Mouse (Mus musculus) neural tube, embryonic 14.5 days (tissue): ENCODE measurements at regions not wholly inside any gene's neighbourhood (a gene's known extent, or its start where the extent isn't known, plus 50 kb on each side); places are given as distances from the start of the nearest gene placed in this dataset.

Source experiments
- ATAC-seq: fragments of 200-750 bp; cut with Nextera tagmentation; 2 replicates; pipeline ENCODE4 v1.8.0; 2017; ENCODE audit warnings: low read depth, mild to moderate bottlenecking, moderate TSS enrichment, moderate library complexity
- H3K27ac ChIP-seq: fragments of 300-500 bp; sonication (generic); 2 replicates; pipeline ENCODE4 v1.5.1; 2014; ENCODE audit warnings: low read depth, mild to moderate bottlenecking, control low read depth, low read length, moderate library complexity, mixed read lengths
- H3K27me3 ChIP-seq: fragments of 300-500 bp; sonication (generic); 2 replicates; pipeline ENCODE4 v1.6.1; 2014; ENCODE audit warnings: low read length; ENCODE audit not compliant: control insufficient read depth, insufficient read depth
- H3K36me3 ChIP-seq: fragments of 300-500 bp; sonication (generic); 2 replicates; pipeline ENCODE4 v1.6.1; 2014; ENCODE audit warnings: low read length, mixed read lengths; ENCODE audit not compliant: control insufficient read depth, insufficient read depth
- H3K4me1 ChIP-seq: fragments of 300-500 bp; sonication (generic); 2 replicates; pipeline ENCODE4 v1.6.1; 2014; ENCODE audit warnings: low read length; ENCODE audit not compliant: control insufficient read depth, insufficient read depth
- H3K4me2 ChIP-seq: fragments of 300-500 bp; sonication (generic); 2 replicates; pipeline ENCODE4 v1.6.1; 2014; ENCODE audit warnings: mild to moderate bottlenecking, low read depth, low read length, control low read depth
- H3K4me3 ChIP-seq: fragments of 300-500 bp; sonication (generic); 2 replicates; pipeline ENCODE4 v1.5.1; 2014; ENCODE audit warnings: low read depth, low read length, control low read depth, mixed read lengths
- H3K9ac ChIP-seq: fragments of 300-500 bp; sonication (generic); replicated peaks from 2 replicates; pipeline ENCODE4 v1.6.1; 2014; ENCODE audit warnings: low read depth, mild to moderate bottlenecking, control low read depth, low read length, mixed read lengths
- H3K9me3 ChIP-seq: fragments of 300-500 bp; sonication (generic); 2 replicates; pipeline ENCODE4 v1.6.1; 2016; ENCODE audit warnings: low read length; ENCODE audit not compliant: control insufficient read depth
- WGBS: fragments of 180-500 bp; shearing (Covaris S2); extraction: QIAGEN DNeasy Blood & Tissue Kit; methylation state at CpG from one replicate; pipeline ENCODE4 v1.1.7; 2014; 5-methylcytosine and 5-hydroxymethylcytosine counted together

DNA sequence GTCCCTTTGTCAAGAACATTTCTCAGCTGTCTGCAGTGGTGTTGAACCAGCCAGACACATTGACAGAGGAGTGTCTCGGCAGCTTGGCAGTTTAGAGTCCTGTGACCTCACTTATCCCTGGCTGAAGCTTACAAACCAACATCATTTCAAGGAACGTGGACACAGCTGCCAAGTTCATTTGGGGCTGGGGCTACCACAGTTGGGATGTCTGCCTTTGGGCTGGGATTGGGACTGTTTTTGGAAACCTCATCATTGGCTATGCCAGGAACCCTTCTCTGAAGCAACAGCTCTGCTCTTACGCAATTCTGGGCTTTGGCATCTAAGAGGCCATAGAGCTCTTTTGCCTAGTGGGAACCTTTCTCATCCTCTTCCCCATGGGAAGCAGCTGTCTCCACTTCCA is 200.4 kb downstream of the Gm15262 start:
- no peak overlapping the region for H3K27ac ChIP-seq
- no peaks in the 10 kb centered on the region for H3K36me3 ChIP-seq
- ATAC-seq, result no peak
- H3K27me3 ChIP-seq, result no peaks in the 10 kb centered on the region
- no peaks in the 10 kb centered on the region for H3K4me1 ChIP-seq
- H3K9ac ChIP-seq, result no peak overlapping the region
- H3K4me2 ChIP-seq, result no peak overlapping the region
- 83% methylated on average over 3 of the region's 3 CpGs for whole genome bisulfite sequencing
- no peak overlapping the region for H3K4me3 ChIP-seq
- H3K9me3 ChIP-seq, result no peaks in the 10 kb centered on the region

DNA sequence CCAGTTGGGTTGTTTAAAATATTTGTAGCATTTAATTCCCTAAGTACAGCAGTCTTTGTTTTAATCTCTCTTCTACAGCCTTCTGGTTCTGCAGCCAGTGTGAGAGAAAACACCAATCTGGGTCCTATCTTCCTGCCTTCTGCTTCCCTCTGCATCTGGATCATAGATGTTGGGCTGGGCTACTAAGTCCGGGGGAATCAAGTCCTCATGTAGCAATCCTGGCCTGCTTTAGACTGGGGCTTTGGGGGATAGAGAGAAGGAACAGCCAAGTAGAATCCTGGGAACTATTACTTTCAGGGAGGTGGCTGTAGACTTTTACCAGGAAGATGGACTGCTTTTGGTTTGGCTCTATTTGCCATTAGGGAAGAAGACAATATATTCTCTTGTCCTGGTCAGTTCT is 205.5 kb upstream of the Rai2 start:
- 77% methylated on average over 1 of the region's 1 CpGs for WGBS
- Histone ChIP-seq H3K4me2 (no peak overlapping the region), H3K4me3 (no peak overlapping the region), H3K9me3 (no peaks in the 10 kb centered on the region), H3K27ac (no peak overlapping the region), H3K36me3 (no peaks in the 10 kb centered on the region), H3K4me1 (no peaks in the 10 kb centered on the region), H3K9ac (no peak overlapping the region), H3K27me3 (no peaks in the 10 kb centered on the region)
- ATAC-seq, result no peak

DNA sequence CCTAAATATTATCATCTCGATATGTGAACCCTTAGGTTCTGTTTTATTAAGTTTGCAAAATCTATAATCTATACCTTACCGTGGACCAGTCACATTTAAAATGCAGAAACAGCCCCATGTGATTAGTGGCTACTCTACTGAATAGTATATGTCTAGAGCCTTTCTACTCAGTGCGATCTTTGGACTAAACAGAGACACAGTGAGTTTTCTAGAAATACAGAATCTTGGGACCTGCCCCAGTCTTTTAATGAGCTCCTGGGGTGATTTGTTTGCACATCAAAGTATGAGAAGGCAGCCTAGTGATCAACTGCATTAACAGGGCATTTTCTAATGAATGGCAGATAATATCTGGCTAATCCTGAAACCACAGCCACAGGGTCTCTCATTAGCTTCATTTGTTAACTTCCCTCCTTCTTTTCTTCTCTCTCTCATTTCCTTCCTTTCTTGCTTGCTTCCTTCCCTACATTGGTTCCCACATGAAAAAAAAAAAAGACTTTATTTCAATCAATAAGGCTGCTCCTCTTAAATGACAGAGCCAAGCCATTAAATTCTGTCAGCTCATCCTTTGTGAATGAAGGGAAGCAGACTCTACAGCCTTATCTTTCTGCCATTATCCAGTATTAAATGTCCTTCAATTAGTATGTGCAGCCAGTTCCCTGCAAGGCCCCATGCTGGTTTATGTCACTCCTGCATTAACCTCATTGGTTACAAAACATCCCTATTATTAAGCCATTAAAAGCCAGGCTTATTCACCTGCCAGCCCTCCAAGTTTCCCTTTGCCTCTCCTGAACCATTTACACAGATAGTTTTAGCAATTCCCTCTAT is 193.2 kb upstream of the Rai2 start:
- H3K9ac ChIP-seq, result no peak overlapping the region
- ATAC-seq, result peak; percentile 63
- no peaks in the 10 kb centered on the region for H3K36me3 ChIP-seq
- no peaks in the 10 kb centered on the region for H3K9me3 ChIP-seq
- H3K27ac ChIP-seq, result no peak overlapping the region
- 69% methylated on average over 3 of the region's 3 CpGs for WGBS
- H3K4me2 ChIP-seq, result no peak overlapping the region
- no peak overlapping the region for H3K4me3 ChIP-seq
- H3K27me3 ChIP-seq, result peaks cover 4% of the 10 kb centered on the region; the same call in 1 of the 2 replicates
- H3K4me1 ChIP-seq, result no peaks in the 10 kb centered on the region

DNA sequence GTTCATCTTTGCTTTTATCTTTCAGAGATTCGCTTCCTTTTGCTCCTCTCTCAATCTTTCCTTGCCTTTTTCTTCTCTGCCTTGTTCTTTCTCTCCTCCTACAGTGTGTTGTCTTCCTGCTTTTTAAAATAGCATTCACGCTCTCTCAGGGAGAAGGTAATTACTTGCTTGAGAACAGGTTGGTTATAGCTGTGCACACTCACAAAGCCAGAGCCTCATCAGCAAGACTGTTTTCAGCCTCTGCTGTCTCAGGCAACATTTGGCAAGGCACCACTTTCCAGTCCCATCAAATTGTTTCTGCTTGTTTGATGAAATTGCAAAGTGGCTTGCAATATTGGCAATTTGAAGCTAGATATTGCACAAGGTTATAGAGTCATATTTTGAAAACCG is 192.6 kb upstream of the Rai2 start:
- no peak overlapping the region for H3K27ac ChIP-seq
- ATAC-seq, result no peak
- 53% methylated on average over 3 of the region's 3 CpGs for WGBS

DNA sequence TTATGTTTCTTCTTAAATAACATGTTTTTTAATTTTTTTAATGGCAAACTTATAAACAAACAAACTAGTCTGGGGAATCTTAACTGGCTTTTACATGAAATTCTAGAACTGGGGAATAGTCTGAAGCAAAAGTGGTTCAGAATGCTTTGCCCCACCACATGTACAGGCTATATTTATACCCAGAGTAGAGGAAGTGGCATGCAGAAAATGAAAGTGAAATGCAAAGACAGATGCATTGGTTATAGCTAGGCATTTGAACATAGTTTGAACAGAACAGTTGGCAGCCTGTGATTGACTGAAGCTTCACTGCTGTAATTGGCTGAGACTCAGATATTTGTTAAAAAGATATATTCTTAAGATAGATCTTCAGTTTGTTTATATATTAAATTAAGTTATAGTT is 179.6 kb upstream of the Rai2 start:
- no peak for ATAC-seq
- no peak overlapping the region for H3K9ac ChIP-seq
- H3K4me2 ChIP-seq, result no peak overlapping the region
- H3K4me3 ChIP-seq, result no peak overlapping the region
- H3K4me1 ChIP-seq, result no peaks in the 10 kb centered on the region
- no peaks in the 10 kb centered on the region for H3K36me3 ChIP-seq
- no peak overlapping the region for H3K27ac ChIP-seq
- H3K27me3 ChIP-seq, result no peaks in the 10 kb centered on the region
- no peaks in the 10 kb centered on the region for H3K9me3 ChIP-seq

More for the DNA sequence above, 192.6 kb upstream of the Rai2 start:
- H3K4me2 ChIP-seq, result no peak overlapping the region
- no peaks in the 10 kb centered on the region for H3K4me1 ChIP-seq
- H3K4me3 ChIP-seq, result no peak overlapping the region
- peaks cover 4% of the 10 kb centered on the region; the same call in 1 of the 2 replicates for H3K27me3 ChIP-seq
- H3K36me3 ChIP-seq, result no peaks in the 10 kb centered on the region
- no peaks in the 10 kb centered on the region for H3K9me3 ChIP-seq
- no peak overlapping the region for H3K9ac ChIP-seq

DNA sequence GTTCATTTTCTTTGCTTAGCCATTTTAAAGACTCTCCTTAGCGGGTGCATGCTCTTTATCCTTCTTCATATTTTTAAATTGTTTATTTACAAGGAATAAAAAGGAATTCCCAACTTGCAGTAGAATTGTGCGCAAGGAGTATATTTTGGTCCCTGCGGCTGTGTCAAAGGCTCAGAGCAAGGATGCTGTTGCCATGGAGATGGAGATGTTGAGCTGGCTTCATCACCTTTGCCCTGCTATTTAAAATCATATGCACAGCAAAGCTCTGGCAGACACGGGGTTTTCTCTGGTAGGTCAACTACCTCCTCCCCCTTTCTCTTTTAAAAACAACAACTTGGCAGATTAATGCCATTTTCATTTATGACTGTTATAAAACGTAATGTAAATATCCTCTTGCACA is 160.0 kb upstream of the Rai2 start:
- peak; percentile 31; the same call in 1 of the 2 replicates for ATAC-seq
- WGBS, result 34% methylated on average over 5 of the region's 5 CpGs
- H3K9ac ChIP-seq, result no peak overlapping the region
- H3K36me3 ChIP-seq, result no peaks in the 10 kb centered on the region
- H3K9me3 ChIP-seq, result no peaks in the 10 kb centered on the region
- no peak overlapping the region for H3K4me2 ChIP-seq
- no peak overlapping the region for H3K4me3 ChIP-seq
- H3K4me1 ChIP-seq, result no peaks in the 10 kb centered on the region
- H3K27ac ChIP-seq, result no peak overlapping the region
- no peaks in the 10 kb centered on the region for H3K27me3 ChIP-seq

DNA sequence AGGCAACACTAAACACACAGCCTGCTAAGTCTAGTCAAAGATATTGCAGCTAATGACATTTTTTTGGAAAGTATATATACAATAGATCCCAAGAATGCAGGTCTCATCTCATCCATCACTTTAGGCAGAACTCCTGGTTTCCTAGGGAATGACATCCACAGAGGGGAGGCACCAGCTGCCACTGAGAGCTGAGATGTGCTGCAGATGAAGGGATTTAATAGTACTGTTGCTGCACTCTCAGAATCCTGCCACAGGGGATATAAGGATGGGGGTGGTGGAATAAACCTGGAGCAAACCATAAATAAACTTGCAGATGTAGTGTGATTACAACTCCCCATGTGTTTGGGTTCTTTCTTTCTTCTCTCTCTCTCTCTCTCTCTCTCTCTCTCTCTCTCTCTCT is 158.4 kb upstream of the Rai2 start:
- Histone ChIP-seq H3K27ac (no peak overlapping the region), H3K27me3 (no peaks in the 10 kb centered on the region), H3K9me3 (no peaks in the 10 kb centered on the region), H3K36me3 (no peaks in the 10 kb centered on the region), H3K9ac (no peak overlapping the region), H3K4me2 (no peak overlapping the region), H3K4me3 (no peak overlapping the region), H3K4me1 (no peaks in the 10 kb centered on the region)
- ATAC-seq, result peak; percentile 60; the same call in 1 of the 2 replicates

DNA sequence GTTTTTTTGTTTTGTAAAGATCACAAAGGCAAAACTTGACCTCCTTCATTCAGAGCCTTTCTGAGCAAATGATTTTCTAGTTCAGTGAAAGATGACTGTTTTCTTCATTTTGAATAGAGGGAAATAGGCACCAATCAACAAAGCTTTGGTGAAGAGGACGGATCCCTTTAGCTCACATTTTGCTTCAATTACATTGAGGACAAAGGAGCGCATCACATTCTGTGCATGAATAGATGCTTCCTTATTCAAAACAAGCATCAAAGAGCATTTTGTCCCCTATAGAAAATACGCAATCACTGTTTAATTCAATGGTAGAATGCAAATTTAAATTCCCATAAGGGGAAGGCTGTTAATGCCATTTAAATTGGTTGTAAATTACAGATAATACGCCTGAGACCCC is 150.4 kb upstream of the Rai2 start:
- 33% methylated on average over 4 of the region's 4 CpGs for WGBS
- Histone ChIP-seq H3K9ac (no peak overlapping the region), H3K4me3 (no peak overlapping the region), H3K27ac (no peak overlapping the region), H3K27me3 (no peaks in the 10 kb centered on the region), H3K36me3 (no peaks in the 10 kb centered on the region), H3K4me2 (no peak overlapping the region), H3K4me1 (no peaks in the 10 kb centered on the region), H3K9me3 (no peaks in the 10 kb centered on the region)
- ATAC-seq, result no peak

DNA sequence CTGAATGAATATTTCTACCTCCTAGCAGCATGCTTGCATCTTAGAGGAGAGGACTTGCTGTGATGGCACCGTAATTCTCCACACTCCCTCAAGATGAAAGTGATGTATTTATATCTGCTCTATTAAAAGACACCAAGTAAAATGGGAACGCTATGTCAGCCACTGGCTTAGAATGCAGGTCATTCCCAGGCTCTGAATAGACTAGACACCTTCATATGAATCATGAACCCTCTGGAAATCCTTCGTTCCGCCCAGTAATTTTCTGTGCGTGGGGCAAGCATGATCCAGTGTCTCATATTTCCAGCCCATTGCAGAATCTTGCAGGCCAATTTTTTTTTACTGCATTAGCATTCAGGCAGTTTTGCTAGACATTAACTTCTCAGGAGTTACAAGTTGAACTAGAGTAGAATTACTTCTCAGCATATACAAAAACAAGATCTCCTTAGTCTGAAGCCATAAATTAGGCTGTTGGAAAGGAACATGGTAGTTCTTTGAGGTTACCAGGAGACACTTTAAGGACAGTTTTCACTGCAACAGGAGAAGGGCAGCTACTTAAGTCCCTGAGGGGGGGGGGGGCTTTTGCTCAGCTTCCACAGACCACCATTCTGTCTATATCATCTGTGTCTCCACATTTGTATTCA is 134.7 kb upstream of the Rai2 start:
- H3K9ac ChIP-seq, result no peak overlapping the region
- H3K9me3 ChIP-seq, result no peaks in the 10 kb centered on the region
- H3K27me3 ChIP-seq, result no peaks in the 10 kb centered on the region
- H3K36me3 ChIP-seq, result no peaks in the 10 kb centered on the region
- H3K4me2 ChIP-seq, result no peak overlapping the region
- H3K4me3 ChIP-seq, result no peak overlapping the region
- no peak for ATAC-seq
- H3K4me1 ChIP-seq, result no peaks in the 10 kb centered on the region
- WGBS, result 42% methylated on average over 5 of the region's 5 CpGs
- no peak overlapping the region for H3K27ac ChIP-seq
